ENCODE assay signal across 8 mouse cellular contexts in the genomic region with DNA sequence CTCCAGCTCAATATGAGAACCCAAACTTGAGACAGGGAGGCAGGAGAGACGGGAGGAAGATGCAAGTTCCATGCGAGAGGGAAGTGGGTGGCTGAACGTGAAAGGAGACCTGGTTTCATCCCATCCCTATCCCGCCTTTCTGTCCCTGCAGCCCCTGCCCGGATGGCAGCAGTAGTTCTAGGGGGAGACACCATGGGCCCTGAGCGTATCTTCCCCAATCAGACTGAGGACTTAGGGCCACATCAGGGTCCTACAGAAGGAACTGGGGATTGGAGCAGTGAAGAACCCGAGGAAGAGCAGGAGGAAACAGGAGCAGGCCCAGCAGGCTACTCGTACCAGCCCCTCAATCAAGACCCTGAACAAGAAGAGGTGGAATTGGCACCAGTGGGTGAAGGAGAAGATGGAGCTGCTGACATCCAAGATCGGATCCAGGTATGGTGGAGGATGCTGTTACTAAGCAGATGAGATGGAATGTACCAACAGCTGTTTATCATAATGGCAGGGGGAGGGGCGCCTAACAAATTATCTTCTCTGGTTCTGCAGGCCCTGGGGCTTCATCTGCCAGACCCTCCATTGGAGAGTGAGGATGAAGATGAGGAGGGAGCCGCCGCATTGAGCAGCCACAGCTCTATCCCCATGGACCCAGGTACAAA. TPM values are rescaled to one million over a fixed set of nuclear protein-coding genes. Genes with fewer than 3 reads are reported as not detected.
DNase-seq lines count a peak whose midpoint lies in the region; ATAC-seq and TF ChIP-seq lines count a peak whose summit lies in the region.

No protein-coding gene starts in this region.

- 23% methylated on average over 12 of the region's 12 CpGs for WGBS in heart, embryonic 11.5 days (ENCODE audit: insufficient replicate concordance)
- 24% methylated on average over 12 of the region's 12 CpGs for WGBS in heart, embryonic 16.5 days
- 27% methylated on average over 12 of the region's 12 CpGs for WGBS in midbrain, embryonic 11.5 days

- H3K27ac ChIP-seq in heart, embryonic 11.5 days (ENCODE audit: low read depth, low read length), result peak overlapping the region; percentile 62
- peak overlapping the region; percentile 79; the same call in 1 of the 2 replicates for H3K27ac ChIP-seq in heart, embryonic 16.5 days (ENCODE audit: low read length)
- H3K27ac ChIP-seq in midbrain, embryonic 11.5 days (ENCODE audit: low read depth, low read length), result peak overlapping the region; percentile 20

- no peak for DNase-seq in heart, postnatal 25 days (ENCODE audit: low spot score)
- DNase-seq in G1E (ENCODE audit: low spot score), result no peak
- DNase-seq in midbrain, embryonic 11.5 days (ENCODE audit: low spot score, missing footprints), result peak; percentile 85
- no peak for DNase-seq in left cerebral cortex, postnatal 4 days
- no peak for DNase-seq in right cerebral cortex, adult 2 months (ENCODE audit: low spot score in 2 of 2)
- DNase-seq in natural killer cell, adult 2 months (ENCODE audit: low spot score in 2 of 2), result no peak

- no peak for TF ChIP-seq CTCF in G1E (IDR thresholded peaks at IDR 0.05; ENCODE audit: low read depth, low read length)

- H3K36me3 ChIP-seq in heart, embryonic 11.5 days (ENCODE audit: control insufficient read depth, insufficient read depth, low read length), result peaks cover 40% of the 10 kb centered on the region
- peaks cover 76% of the 10 kb centered on the region for H3K36me3 ChIP-seq in G1E (replicated peaks)
- peaks cover 43% of the 10 kb centered on the region for H3K36me3 ChIP-seq in heart, embryonic 16.5 days (ENCODE audit: control insufficient read depth, insufficient read depth)
- peaks cover 27% of the 10 kb centered on the region for H3K36me3 ChIP-seq in midbrain, embryonic 11.5 days (ENCODE audit: control insufficient read depth, insufficient read depth, low read length)

- peaks cover 28% of the 10 kb centered on the region for H3K4me1 ChIP-seq in heart, embryonic 11.5 days (ENCODE audit: control insufficient read depth, insufficient read depth, low read length)
- H3K4me1 ChIP-seq in G1E (ENCODE audit: insufficient read depth, low read depth, low read length), result peaks cover 50% of the 10 kb centered on the region
- H3K4me1 ChIP-seq in heart, embryonic 16.5 days (ENCODE audit: control insufficient read depth, insufficient read depth, low read length), result peaks cover 28% of the 10 kb centered on the region
- H3K4me1 ChIP-seq in midbrain, embryonic 11.5 days (ENCODE audit: control insufficient read depth, insufficient read depth, low read length), result peaks cover 20% of the 10 kb centered on the region

- H3K9me3 ChIP-seq in heart, embryonic 11.5 days (replicated peaks; ENCODE audit: control insufficient read depth, low read length), result no peaks in the 10 kb centered on the region
- H3K9me3 ChIP-seq in G1E (replicated peaks), result no peaks in the 10 kb centered on the region
- no peaks in the 10 kb centered on the region for H3K9me3 ChIP-seq in heart, embryonic 16.5 days (replicated peaks; ENCODE audit: control insufficient read depth, low read length)
- no peaks in the 10 kb centered on the region for H3K9me3 ChIP-seq in midbrain, embryonic 11.5 days (ENCODE audit: control insufficient read depth, low read length)

- no peaks in the 10 kb centered on the region for H3K27me3 ChIP-seq in heart, embryonic 11.5 days (ENCODE audit: control insufficient read depth, insufficient read depth, low read length)
- H3K27me3 ChIP-seq in G1E (ENCODE audit: insufficient read depth, low read length), result no peaks in the 10 kb centered on the region
- H3K27me3 ChIP-seq in heart, embryonic 16.5 days (ENCODE audit: control insufficient read depth, insufficient read depth, low read length), result no peaks in the 10 kb centered on the region
- H3K27me3 ChIP-seq in midbrain, embryonic 11.5 days (ENCODE audit: control insufficient read depth, insufficient read depth, low read length), result no peaks in the 10 kb centered on the region

- peak overlapping the region; percentile 93 for H3K4me3 ChIP-seq in heart, embryonic 11.5 days (ENCODE audit: low read depth, low read length)
- peak overlapping the region; percentile 87 for H3K4me3 ChIP-seq in G1E (ENCODE audit: low read depth, low read length)
- H3K4me3 ChIP-seq in heart, embryonic 16.5 days (ENCODE audit: low read length), result peak overlapping the region; percentile 85
- peak overlapping the region; percentile 83 for H3K4me3 ChIP-seq in midbrain, embryonic 11.5 days (ENCODE audit: low read depth, low read length)

- H3K9ac ChIP-seq in heart, embryonic 11.5 days (ENCODE audit: low read depth, low read length), result peak overlapping the region; percentile 75
- H3K9ac ChIP-seq in heart, embryonic 16.5 days (ENCODE audit: low read length), result peak overlapping the region; percentile 82
- H3K9ac ChIP-seq in midbrain, embryonic 11.5 days (ENCODE audit: low read length), result peak overlapping the region; percentile 69

- intact Hi-C loops in heart, postnatal 25 days (cut with DNase I), result loop anchor here (2.0 kb wide), 2 partner anchors 33 kb away; no protein-coding TSS in a partner anchor
- intact Hi-C loops in left cerebral cortex, postnatal 4 days (cut with DNase I), result no loop called here

- ATAC-seq in heart, embryonic 11.5 days (replicated peaks; ENCODE audit: insufficient number of reproducible peaks, low FRiP score, low TSS enrichment), result no peak
- no peak for ATAC-seq in G1E (ENCODE audit: extremely low read depth, insufficient number of reproducible peaks, low FRiP score, poor library complexity, severe bottlenecking)
- no peak for ATAC-seq in heart, embryonic 16.5 days (replicated peaks; ENCODE audit: extremely low read depth, insufficient read depth, low FRiP score)
- ATAC-seq in midbrain, embryonic 11.5 days (ENCODE audit: low FRiP score), result no peak

- peak overlapping the region; percentile 91 for H3K4me2 ChIP-seq in heart, embryonic 11.5 days
- H3K4me2 ChIP-seq in heart, embryonic 16.5 days (ENCODE audit: low read depth, low read length), result peak overlapping the region; percentile 94
- H3K4me2 ChIP-seq in midbrain, embryonic 11.5 days, result peak overlapping the region; percentile 88

RNA-seq across cellular contexts. Expression of a gene that starts 0.9 kb away (rescaled TPM):
- 117 and 143 TPM in 2 replicates for polyA plus RNA-seq in heart, embryonic 11.5 days (2014; fragmentation: Nextera tagmentation; extraction: Ambion mirVana)
- total RNA-seq in heart, postnatal 25 days (2021), result 100 to 1,000 TPM in 1 of 2 experiments, 10 to 100 TPM in 1; 95.5 to 107 TPM
- total RNA-seq in G1E (2014; fragmentation: Nextera tagmentation) (70.1 and 79.1 TPM in 2 replicates), G1E (2017) (21.0 and 26.0 TPM in 2 replicates)
- 221 and 297 TPM in 2 replicates for polyA plus RNA-seq in G1E (2012)
- polyA plus RNA-seq in heart, embryonic 16.5 days (2015; fragmentation: Nextera tagmentation; extraction: Ambion mirVana), result 175 and 179 TPM in 2 replicates
- polyA plus RNA-seq in midbrain, embryonic 11.5 days (2014; fragmentation: Nextera tagmentation; extraction: Ambion mirVana), result 103 and 109 TPM in 2 replicates
- total RNA-seq in left cerebral cortex, postnatal 4 days (2021), result 100 to 1,000 TPM; 151 to 155 TPM

RNA-seq across cellular contexts. Expression of a gene that starts 3.0 kb away (rescaled TPM):
- 142 and 154 TPM in 2 replicates for polyA plus RNA-seq in heart, embryonic 11.5 days (2014; fragmentation: Nextera tagmentation; extraction: Ambion mirVana)
- total RNA-seq in heart, postnatal 25 days (2021), result 10 to 100 TPM; 48.6 to 53.8 TPM
- total RNA-seq in G1E (2014; fragmentation: Nextera tagmentation) (37.1 and 42.4 TPM in 2 replicates), G1E (2017) (79.5 and 83.8 TPM in 2 replicates)
- polyA plus RNA-seq in G1E (2012), result 84.7 and 105 TPM in 2 replicates
- polyA plus RNA-seq in heart, embryonic 16.5 days (2015; fragmentation: Nextera tagmentation; extraction: Ambion mirVana), result 109 and 115 TPM in 2 replicates
- polyA plus RNA-seq in midbrain, embryonic 11.5 days (2014; fragmentation: Nextera tagmentation; extraction: Ambion mirVana), result 185 and 192 TPM in 2 replicates
- 100 to 1,000 TPM; 135 to 147 TPM for total RNA-seq in left cerebral cortex, postnatal 4 days (2021)

RNA-seq across cellular contexts. Expression of a gene that starts 7.4 kb away (rescaled TPM):
- polyA plus RNA-seq in heart, embryonic 11.5 days (2014; fragmentation: Nextera tagmentation; extraction: Ambion mirVana), result 37.0 and 40.8 TPM in 2 replicates
- 10 to 100 TPM in 1 of 2 experiments, 1 to 10 TPM in 1; 9.9 to 10.8 TPM for total RNA-seq in heart, postnatal 25 days (2021)
- 12.2 and 13.2 TPM in 2 replicates for total RNA-seq in G1E (2014; fragmentation: Nextera tagmentation)
- total RNA-seq in G1E (2017), result 48.0 and 67.2 TPM in 2 replicates
- 39.0 and 45.0 TPM in 2 replicates for polyA plus RNA-seq in G1E (2012)
- polyA plus RNA-seq in heart, embryonic 16.5 days (2015; fragmentation: Nextera tagmentation; extraction: Ambion mirVana), result 39.0 and 39.7 TPM in 2 replicates
- 53.4 and 60.0 TPM in 2 replicates for polyA plus RNA-seq in midbrain, embryonic 11.5 days (2014; fragmentation: Nextera tagmentation; extraction: Ambion mirVana)
- total RNA-seq in left cerebral cortex, postnatal 4 days (2021), result 10 to 100 TPM; 19.0 to 22.7 TPM

RNA-seq across cellular contexts. Expression of a gene that starts 23.3 kb away (rescaled TPM):
- 52.5 and 63.6 TPM in 2 replicates for polyA plus RNA-seq in heart, embryonic 11.5 days (2014; fragmentation: Nextera tagmentation; extraction: Ambion mirVana)
- 10 to 100 TPM; 33.2 to 34.9 TPM for total RNA-seq in heart, postnatal 25 days (2021)
- total RNA-seq in G1E (2014; fragmentation: Nextera tagmentation), result 55.2 and 56.6 TPM in 2 replicates
- total RNA-seq in G1E (2017), result 33.9 and 40.1 TPM in 2 replicates
- polyA plus RNA-seq in G1E (2012), result 78.5 and 83.4 TPM in 2 replicates
- 56.1 and 59.9 TPM in 2 replicates for polyA plus RNA-seq in heart, embryonic 16.5 days (2015; fragmentation: Nextera tagmentation; extraction: Ambion mirVana)
- 106 and 110 TPM in 2 replicates for polyA plus RNA-seq in midbrain, embryonic 11.5 days (2014; fragmentation: Nextera tagmentation; extraction: Ambion mirVana)
- 100 to 1,000 TPM in 1 of 2 experiments, 10 to 100 TPM in 1; 99.6 to 100 TPM for total RNA-seq in left cerebral cortex, postnatal 4 days (2021)

RNA-seq across cellular contexts. Expression of a gene that starts 29.7 kb away (rescaled TPM):
- polyA plus RNA-seq in heart, embryonic 11.5 days (2014; fragmentation: Nextera tagmentation; extraction: Ambion mirVana), result 9.0 and 9.7 TPM in 2 replicates
- 10 to 100 TPM; 29.9 to 32.2 TPM for total RNA-seq in heart, postnatal 25 days (2021)
- 19.8 and 22.1 TPM in 2 replicates for total RNA-seq in G1E (2014; fragmentation: Nextera tagmentation)
- total RNA-seq in G1E (2017), result 14.3 and 17.3 TPM in 2 replicates
- 52.6 and 56.0 TPM in 2 replicates for polyA plus RNA-seq in G1E (2012)
- 13.3 and 15.1 TPM in 2 replicates for polyA plus RNA-seq in heart, embryonic 16.5 days (2015; fragmentation: Nextera tagmentation; extraction: Ambion mirVana)
- 12.8 and 16.5 TPM in 2 replicates for polyA plus RNA-seq in midbrain, embryonic 11.5 days (2014; fragmentation: Nextera tagmentation; extraction: Ambion mirVana)
- total RNA-seq in left cerebral cortex, postnatal 4 days (2021), result 10 to 100 TPM; 30.9 to 32.0 TPM

Comparison
In these comparisons a context has a peak if more than half of its experiments do, and no peak if none do; other contexts are left out.
1. H3K27ac ChIP-seq: peak in every context shown above with its lines; median percentile 79 in heart, embryonic 16.5 days; 62 in heart, embryonic 11.5 days; 20 in midbrain, embryonic 11.5 days.